Mouse (Mus musculus): ENCODE measurements around the gene Slit3. TPM values are rescaled to one million over a fixed set of nuclear protein-coding genes. Genes with fewer than 3 reads are reported as not detected.

The Slit3 gene
- polyA plus RNA-seq, 1 experiment from 2014 or later, result 24.1 TPM

- H3K9me3 ChIP-seq (ENCODE audit: control insufficient read depth, low read length), result no peaks in the 10 kb centered on the region
- no peak overlapping the region for H3K4me2 ChIP-seq (ENCODE audit: low read depth, low read length)
- H3K9ac ChIP-seq (ENCODE audit: low read depth, low read length), result no peak overlapping the region
- no peak for DNase-seq (ENCODE audit: low spot score)
- H3K4me3 ChIP-seq (ENCODE audit: low read depth, low read length), result no peak overlapping the region
- no peaks in the 10 kb centered on the region for H3K36me3 ChIP-seq (ENCODE audit: control insufficient read depth, insufficient read depth, low read length)
- H3K27me3 ChIP-seq (replicated peaks; ENCODE audit: control insufficient read depth, insufficient read depth, low read length), result no peaks in the 10 kb centered on the region
- H3K4me1 ChIP-seq (ENCODE audit: control insufficient read depth, insufficient read depth, low read length), result 0 out of 2 replicates have a peak, but pooled peaks cover 4% of the 10 kb centered on the region
- H3K27ac ChIP-seq (replicated peaks; ENCODE audit: low read depth, low read length), result no peak overlapping the region
- no peak for ATAC-seq (ENCODE audit: low read depth)
- 60% methylated on average over 14 of the region's 14 CpGs for WGBS
These were observed 167.8 kb downstream of the Slit3 start for GRCm38 (mm10) chr11:35288761-35289278.

DNA sequence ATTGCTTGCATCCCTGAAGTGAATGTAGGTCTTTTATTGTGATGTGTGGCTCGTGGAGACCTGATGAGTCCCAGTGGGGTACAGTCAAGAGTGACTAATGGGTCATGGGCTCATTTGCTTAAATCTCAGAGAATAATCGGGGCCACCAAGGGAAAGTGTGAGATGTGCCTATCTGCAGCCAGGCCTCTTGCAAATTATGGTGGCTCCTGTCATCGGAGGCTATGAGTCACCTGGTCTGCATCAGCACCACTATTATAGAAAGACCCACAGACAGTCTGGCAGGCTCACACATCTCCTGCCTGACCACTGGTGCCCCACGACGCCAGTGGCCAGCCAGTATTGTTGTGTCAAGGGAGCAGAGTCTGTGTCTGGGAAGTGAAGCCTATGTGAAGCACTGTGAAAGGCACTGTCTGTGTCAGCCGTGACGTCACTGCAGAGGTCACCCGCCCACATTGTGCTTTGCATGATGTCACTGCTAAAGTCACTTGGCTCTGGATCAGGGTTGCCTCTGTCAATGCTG is 171.3 kb downstream of the Slit3 start:
- WGBS, result 77% methylated on average over 8 of the region's 8 CpGs

GRCm38 (mm10) chr11:35293197-35293596 is 172.2 kb downstream of the Slit3 start:
- no peaks in the 10 kb centered on the region for H3K27me3 ChIP-seq (replicated peaks; ENCODE audit: control insufficient read depth, insufficient read depth, low read length)
- 53% methylated on average over 5 of the region's 5 CpGs for WGBS
- 0 out of 2 replicates have a peak, but pooled peaks cover 12% of the 10 kb centered on the region for H3K4me1 ChIP-seq (ENCODE audit: control insufficient read depth, insufficient read depth, low read length)
- DNase-seq (ENCODE audit: low spot score), result no peak
- H3K9ac ChIP-seq (ENCODE audit: low read depth, low read length), result no peak overlapping the region
- H3K36me3 ChIP-seq (ENCODE audit: control insufficient read depth, insufficient read depth, low read length), result no peaks in the 10 kb centered on the region
- no peak overlapping the region for H3K27ac ChIP-seq (replicated peaks; ENCODE audit: low read depth, low read length)
- H3K9me3 ChIP-seq (ENCODE audit: control insufficient read depth, low read length), result no peaks in the 10 kb centered on the region
- no peak overlapping the region for H3K4me2 ChIP-seq (ENCODE audit: low read depth, low read length)
- ATAC-seq (ENCODE audit: low read depth), result 0 out of 2 replicates have a peak, but pooled peaks have one; percentile 47
- no peak overlapping the region for H3K4me3 ChIP-seq (ENCODE audit: low read depth, low read length)

More for the DNA sequence above, 171.3 kb downstream of the Slit3 start:
- Histone ChIP-seq H3K4me2 (ENCODE audit: low read depth, low read length) (no peak overlapping the region), H3K27ac (replicated peaks; ENCODE audit: low read depth, low read length) (no peak overlapping the region), H3K9ac (ENCODE audit: low read depth, low read length) (no peak overlapping the region), H3K9me3 (ENCODE audit: control insufficient read depth, low read length) (no peaks in the 10 kb centered on the region), H3K27me3 (replicated peaks; ENCODE audit: control insufficient read depth, insufficient read depth, low read length) (no peaks in the 10 kb centered on the region), H3K4me3 (ENCODE audit: low read depth, low read length) (no peak overlapping the region), H3K4me1 (ENCODE audit: control insufficient read depth, insufficient read depth, low read length) (0 out of 2 replicates have a peak, but pooled peaks cover 12% of the 10 kb centered on the region), H3K36me3 (ENCODE audit: control insufficient read depth, insufficient read depth, low read length) (no peaks in the 10 kb centered on the region)
- ATAC-seq (ENCODE audit: low read depth), result no peak
- DNase-seq (ENCODE audit: low spot score), result no peak

DNA sequence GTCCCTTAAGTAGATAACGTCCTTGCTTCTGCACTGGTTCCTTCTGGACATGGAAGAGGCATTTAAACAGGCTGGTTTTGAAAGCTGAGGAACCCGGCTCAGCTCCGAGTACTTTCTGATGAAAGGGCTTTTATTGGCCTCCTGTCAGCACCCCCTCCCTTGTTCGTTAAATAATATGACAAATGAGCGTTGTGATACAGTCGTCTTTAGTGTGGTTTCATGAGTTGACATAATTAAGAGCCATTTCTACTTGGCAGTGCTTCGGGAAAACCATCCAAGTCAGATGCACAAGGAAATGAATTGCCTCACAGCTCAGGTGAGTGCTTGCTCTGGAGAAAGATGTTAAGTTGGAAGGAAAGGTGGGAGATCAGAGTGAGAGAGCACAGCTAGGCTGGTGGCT is 173.6 kb downstream of the Slit3 start:
- Histone ChIP-seq H3K4me1 (ENCODE audit: control insufficient read depth, insufficient read depth, low read length) (0 out of 2 replicates have a peak, but pooled peaks cover 13% of the 10 kb centered on the region), H3K9ac (ENCODE audit: low read depth, low read length) (no peak overlapping the region), H3K27me3 (replicated peaks; ENCODE audit: control insufficient read depth, insufficient read depth, low read length) (no peaks in the 10 kb centered on the region), H3K4me3 (ENCODE audit: low read depth, low read length) (no peak overlapping the region), H3K9me3 (ENCODE audit: control insufficient read depth, low read length) (no peaks in the 10 kb centered on the region), H3K27ac (replicated peaks; ENCODE audit: low read depth, low read length) (no peak overlapping the region), H3K36me3 (ENCODE audit: control insufficient read depth, insufficient read depth, low read length) (no peaks in the 10 kb centered on the region), H3K4me2 (ENCODE audit: low read depth, low read length) (no peak overlapping the region)
- DNase-seq (ENCODE audit: low spot score) (no peak), ATAC-seq (ENCODE audit: low read depth) (no peak)
- WGBS, result 58% methylated on average over 7 of the region's 7 CpGs

DNA sequence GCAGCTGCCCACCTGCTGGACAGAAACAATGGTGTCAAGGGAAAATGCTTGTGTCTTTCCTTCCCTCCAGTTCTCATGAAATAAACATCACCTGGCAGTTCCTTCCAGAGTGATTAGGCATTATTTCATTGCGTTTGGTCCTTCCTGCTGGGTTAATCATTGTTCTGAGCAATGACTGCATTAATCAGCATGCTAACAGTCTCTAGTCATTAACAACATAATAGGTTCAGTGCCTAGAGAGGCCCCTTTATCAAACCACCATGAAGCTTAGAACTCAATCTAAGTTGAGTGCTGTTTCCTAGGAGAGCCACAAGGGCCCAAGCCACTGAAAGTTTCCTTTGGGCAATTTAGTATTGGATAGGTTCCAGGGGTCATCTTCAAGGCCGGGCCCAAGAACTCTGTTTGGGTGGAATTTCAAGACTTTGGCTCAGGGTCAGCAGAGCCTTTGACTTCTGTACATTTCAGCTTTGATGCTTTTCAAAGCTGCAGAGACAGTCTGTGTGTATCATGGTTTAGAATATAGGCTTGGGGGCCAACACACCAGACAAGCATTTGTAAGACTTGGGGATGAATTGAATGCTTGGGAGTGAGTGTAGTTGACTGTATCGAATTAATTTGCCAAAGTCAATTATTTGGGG is 174.3 kb downstream of the Slit3 start:
- no peaks in the 10 kb centered on the region for H3K36me3 ChIP-seq (ENCODE audit: control insufficient read depth, insufficient read depth, low read length)
- 50% methylated on average over 3 of the region's 3 CpGs for WGBS
- no peak overlapping the region for H3K4me3 ChIP-seq (ENCODE audit: low read depth, low read length)
- no peak overlapping the region for H3K4me2 ChIP-seq (ENCODE audit: low read depth, low read length)
- no peak overlapping the region for H3K9ac ChIP-seq (ENCODE audit: low read depth, low read length)
- DNase-seq (ENCODE audit: low spot score), result no peak
- H3K27me3 ChIP-seq (replicated peaks; ENCODE audit: control insufficient read depth, insufficient read depth, low read length), result no peaks in the 10 kb centered on the region
- no peak overlapping the region for H3K27ac ChIP-seq (replicated peaks; ENCODE audit: low read depth, low read length)
- ATAC-seq (ENCODE audit: low read depth), result no peak
- 0 out of 2 replicates have a peak, but pooled peaks cover 15% of the 10 kb centered on the region for H3K4me1 ChIP-seq (ENCODE audit: control insufficient read depth, insufficient read depth, low read length)
- no peaks in the 10 kb centered on the region for H3K9me3 ChIP-seq (ENCODE audit: control insufficient read depth, low read length)

GRCm38 (mm10) chr11:35296803-35297202 is 175.8 kb downstream of the Slit3 start:
- H3K4me3 ChIP-seq (ENCODE audit: low read depth, low read length), result no peak overlapping the region
- no peak overlapping the region for H3K4me2 ChIP-seq (ENCODE audit: low read depth, low read length)
- H3K9me3 ChIP-seq (ENCODE audit: control insufficient read depth, low read length), result no peaks in the 10 kb centered on the region
- H3K4me1 ChIP-seq (ENCODE audit: control insufficient read depth, insufficient read depth, low read length), result 0 out of 2 replicates have a peak, but pooled peaks cover 15% of the 10 kb centered on the region
- 92% methylated on average over 5 of the region's 5 CpGs for whole genome bisulfite sequencing
- no peaks in the 10 kb centered on the region for H3K36me3 ChIP-seq (ENCODE audit: control insufficient read depth, insufficient read depth, low read length)
- DNase-seq (ENCODE audit: low spot score) (no peak), ATAC-seq (ENCODE audit: low read depth) (no peak)
- no peaks in the 10 kb centered on the region for H3K27me3 ChIP-seq (replicated peaks; ENCODE audit: control insufficient read depth, insufficient read depth, low read length)
- H3K27ac ChIP-seq (replicated peaks; ENCODE audit: low read depth, low read length), result 0 out of 2 replicates have a peak overlapping the region, but pooled peaks have one; percentile 4
- H3K9ac ChIP-seq (ENCODE audit: low read depth, low read length), result no peak overlapping the region

- H3K27me3 ChIP-seq (replicated peaks; ENCODE audit: control insufficient read depth, insufficient read depth, low read length), result no peaks in the 10 kb centered on the region
- DNase-seq (ENCODE audit: low spot score) (peak; percentile 76), ATAC-seq (ENCODE audit: low read depth) (0 out of 2 replicates have a peak, but pooled peaks have one; percentile 48)
- H3K9me3 ChIP-seq (ENCODE audit: control insufficient read depth, low read length), result no peaks in the 10 kb centered on the region
- no peak overlapping the region for H3K9ac ChIP-seq (ENCODE audit: low read depth, low read length)
- WGBS, result 28% methylated on average over 5 of the region's 5 CpGs
- no peak overlapping the region for H3K4me3 ChIP-seq (ENCODE audit: low read depth, low read length)
- 0 out of 2 replicates have a peak overlapping the region, but pooled peaks have one; percentile 4 for H3K27ac ChIP-seq (replicated peaks; ENCODE audit: low read depth, low read length)
- H3K4me1 ChIP-seq (ENCODE audit: control insufficient read depth, insufficient read depth, low read length), result 0 out of 2 replicates have a peak, but pooled peaks cover 15% of the 10 kb centered on the region
- no peaks in the 10 kb centered on the region for H3K36me3 ChIP-seq (ENCODE audit: control insufficient read depth, insufficient read depth, low read length)
- H3K4me2 ChIP-seq (ENCODE audit: low read depth, low read length), result no peak overlapping the region
These were observed 176.3 kb downstream of the Slit3 start for GRCm38 (mm10) chr11:35297319-35297718.

DNA sequence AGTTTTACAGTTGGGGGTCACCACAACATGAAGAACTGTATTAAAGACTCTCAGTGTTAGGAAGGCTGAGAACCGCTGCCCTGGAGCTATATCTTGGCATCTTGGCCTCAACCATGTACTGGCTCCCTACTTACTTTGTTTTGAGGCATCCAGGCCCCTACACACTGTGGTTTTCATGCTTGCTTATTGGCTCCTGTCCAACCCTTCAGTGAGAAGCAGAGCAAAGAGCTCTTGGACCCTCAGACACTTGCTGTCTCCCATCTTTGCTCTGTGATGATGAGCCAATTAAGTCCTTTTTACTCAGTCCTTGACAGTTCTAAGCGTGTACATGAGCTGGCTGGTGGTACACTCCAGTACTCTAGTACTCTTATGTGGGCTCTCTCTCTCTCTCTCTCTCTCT is 177.5 kb downstream of the Slit3 start:
- WGBS, result 80% methylated on average over 2 of the region's 2 CpGs
- H3K27ac ChIP-seq (replicated peaks; ENCODE audit: low read depth, low read length), result no peak overlapping the region
- no peak overlapping the region for H3K4me2 ChIP-seq (ENCODE audit: low read depth, low read length)
- H3K36me3 ChIP-seq (ENCODE audit: control insufficient read depth, insufficient read depth, low read length), result no peaks in the 10 kb centered on the region
- H3K27me3 ChIP-seq (replicated peaks; ENCODE audit: control insufficient read depth, insufficient read depth, low read length), result no peaks in the 10 kb centered on the region
- no peak for ATAC-seq (ENCODE audit: low read depth)
- DNase-seq (ENCODE audit: low spot score), result no peak
- 0 out of 2 replicates have a peak, but pooled peaks cover 12% of the 10 kb centered on the region for H3K4me1 ChIP-seq (ENCODE audit: control insufficient read depth, insufficient read depth, low read length)
- no peaks in the 10 kb centered on the region for H3K9me3 ChIP-seq (ENCODE audit: control insufficient read depth, low read length)
- no peak overlapping the region for H3K9ac ChIP-seq (ENCODE audit: low read depth, low read length)
- H3K4me3 ChIP-seq (ENCODE audit: low read depth, low read length), result no peak overlapping the region
